Mouse (Mus musculus) spleen, postnatal 10 days (tissue): ENCODE measurements around the gene Chd9.
"Not testable (repeated sequence)": the region's sequence is repeated elsewhere in the genome, so short reads cannot be mapped to it uniquely, and the experiment has no call there.

Source experiments
- DNase-seq, 2 experiments: peaks; one replicate each; pipeline ENCODE4 v3.0.0; 2021 to 2022; ENCODE audit warnings: low spot score in 2 of 2

Chd9 gene

GRCm38 (mm10) chr8:90907516-90907847 is 79.3 kb downstream of the Chd9 start:
- no peak for DNase-seq

- DNase-seq: peak; percentile 92 to 93
Measured at GRCm38 (mm10) chr8:90907848-90908551, 79.8 kb downstream of the Chd9 start.

GRCm38 (mm10) chr8:90908580-90909471 is 80.7 kb downstream of the Chd9 start:
- DNase-seq: peak; percentile 63 to 68

- no peak for DNase-seq
Measured at GRCm38 (mm10) chr8:90923158-90923905, 95.2 kb downstream of the Chd9 start.

- no peak for DNase-seq
Measured at GRCm38 (mm10) chr8:90928412-90928811, 100.3 kb downstream of the Chd9 start.

- not testable (repeated sequence) for DNase-seq
Measured at GRCm38 (mm10) chr8:90930125-90930524, 102.0 kb downstream of the Chd9 start.

GRCm38 (mm10) chr8:90932934-90933333 is 104.8 kb downstream of the Chd9 start:
- no peak for DNase-seq

GRCm38 (mm10) chr8:90934786-90935185 is 106.6 kb downstream of the Chd9 start:
- no peak for DNase-seq

GRCm38 (mm10) chr8:90936840-90937239 is 108.7 kb downstream of the Chd9 start:
- no peak for DNase-seq

- DNase-seq: no peak
Measured at GRCm38 (mm10) chr8:90938352-90938930, 110.3 kb downstream of the Chd9 start.

GRCm38 (mm10) chr8:90939867-90940266 is 111.7 kb downstream of the Chd9 start:
- no peak for DNase-seq

- no peak for DNase-seq
Measured at GRCm38 (mm10) chr8:90943770-90944169, 115.6 kb downstream of the Chd9 start.

- peak; percentile 59 to 71 for DNase-seq
Measured at GRCm38 (mm10) chr8:90954802-90955760, 126.9 kb downstream of the Chd9 start.

GRCm38 (mm10) chr8:90955761-90956136 is 127.6 kb downstream of the Chd9 start:
- DNase-seq: no peak

GRCm38 (mm10) chr8:90956390-90956789 is 128.2 kb downstream of the Chd9 start:
- no peak for DNase-seq

- no peak for DNase-seq
Measured at GRCm38 (mm10) chr8:90957711-90958110, 129.6 kb downstream of the Chd9 start.

- no peak for DNase-seq
Measured at GRCm38 (mm10) chr8:90959721-90960120, 131.6 kb downstream of the Chd9 start.

- no peak for DNase-seq
Measured at GRCm38 (mm10) chr8:90961603-90962002, 133.5 kb downstream of the Chd9 start.

GRCm38 (mm10) chr8:90964044-90964443 is 135.9 kb downstream of the Chd9 start:
- no peak for DNase-seq

- DNase-seq: no peak
Measured at GRCm38 (mm10) chr8:90965467-90966170, 137.5 kb downstream of the Chd9 start.
